Mouse (Mus musculus) neural tube, embryonic 12.5 days (tissue): ENCODE measurements at regions not wholly inside any gene's neighbourhood (a gene's known extent, or its start where the extent isn't known, plus 50 kb on each side); places are given as distances from the start of the nearest gene placed in this dataset.

Experiments
- ATAC-seq: fragments of 200-750 bp; cut with Nextera tagmentation; 2 replicates; pipeline ENCODE4 v1.8.0; 2017; ENCODE audit warnings: low read depth, mild to moderate bottlenecking, moderate TSS enrichment, moderate library complexity; ENCODE audit not compliant: low FRiP score
- H3K27ac ChIP-seq: fragments of 300-500 bp; sonication (generic); 2 replicates; pipeline ENCODE4 v1.5.1; 2016
- H3K27me3 ChIP-seq: fragments of 300-500 bp; sonication (generic); replicated peaks from 2 replicates; pipeline ENCODE4 v1.6.1; 2016; ENCODE audit warnings: mild to moderate bottlenecking
- H3K36me3 ChIP-seq: fragments of 300-500 bp; sonication (generic); 2 replicates; pipeline ENCODE4 v1.6.1; 2016; ENCODE audit warnings: mild to moderate bottlenecking
- H3K4me1 ChIP-seq: fragments of 300-500 bp; sonication (generic); 2 replicates; pipeline ENCODE4 v1.6.1; 2016
- H3K4me2 ChIP-seq: fragments of 300-500 bp; sonication (generic); replicated peaks from 2 replicates; pipeline ENCODE4 v1.6.1; 2016; ENCODE audit warnings: mild to moderate bottlenecking
- H3K4me3 ChIP-seq: fragments of 300-500 bp; sonication (generic); 2 replicates; pipeline ENCODE4 v1.5.1; 2016
- H3K9ac ChIP-seq: fragments of 300-500 bp; sonication (generic); 2 replicates; pipeline ENCODE4 v1.6.1; 2016; ENCODE audit warnings: mild to moderate bottlenecking
- H3K9me3 ChIP-seq: fragments of 300-500 bp; sonication (generic); 2 replicates; pipeline ENCODE4 v1.6.1; 2016; ENCODE audit warnings: mild to moderate bottlenecking
- WGBS: fragments of 180-500 bp; shearing (Covaris S2); methylation state at CpG from one replicate; pipeline ENCODE4 v1.1.7; 2016; 5-methylcytosine and 5-hydroxymethylcytosine counted together

- Histone ChIP-seq H3K4me3 (no peak overlapping the region), H3K9ac (no peak overlapping the region), H3K4me2 (no peak overlapping the region), H3K27me3 (no peaks in the 10 kb centered on the region), H3K27ac (no peak overlapping the region), H3K4me1 (no peaks in the 10 kb centered on the region), H3K9me3 (no peaks in the 10 kb centered on the region), H3K36me3 (no peaks in the 10 kb centered on the region)
- ATAC-seq: no peak
- 66% methylated on average over 3 of the region's 3 CpGs for WGBS
Measured at GRCm38 (mm10) chrX:12409319-12409718, 178.3 kb upstream of the Atp6ap2 start.

- no peaks in the 10 kb centered on the region for H3K27me3 ChIP-seq
- H3K4me2 ChIP-seq: no peak overlapping the region
- no peaks in the 10 kb centered on the region for H3K4me1 ChIP-seq
- no peak overlapping the region for H3K27ac ChIP-seq
- 83% methylated on average over 6 of the region's 6 CpGs for WGBS
- H3K36me3 ChIP-seq: no peaks in the 10 kb centered on the region
- no peaks in the 10 kb centered on the region for H3K9me3 ChIP-seq
- ATAC-seq: no peak
- no peak overlapping the region for H3K9ac ChIP-seq
- H3K4me3 ChIP-seq: no peak overlapping the region
Measured at GRCm38 (mm10) chrX:12425566-12425965, 162.0 kb upstream of the Atp6ap2 start.

GRCm38 (mm10) chrX:12426664-12427063 is 160.9 kb upstream of the Atp6ap2 start:
- no peaks in the 10 kb centered on the region for H3K36me3 ChIP-seq
- WGBS: 76% methylated on average over 4 of the region's 4 CpGs
- ATAC-seq: no peak

GRCm38 (mm10) chrX:12432289-12432688 is 155.3 kb upstream of the Atp6ap2 start:
- H3K4me2 ChIP-seq: no peak overlapping the region
- no peaks in the 10 kb centered on the region for H3K36me3 ChIP-seq
- ATAC-seq: no peak
- H3K4me1 ChIP-seq: no peaks in the 10 kb centered on the region
- no peaks in the 10 kb centered on the region for H3K27me3 ChIP-seq
- no peak overlapping the region for H3K9ac ChIP-seq
- 93% methylated on average over 2 of the region's 2 CpGs for WGBS
- no peaks in the 10 kb centered on the region for H3K9me3 ChIP-seq
- no peak overlapping the region for H3K4me3 ChIP-seq
- no peak overlapping the region for H3K27ac ChIP-seq

More at GRCm38 (mm10) chrX:12426664-12427063, 160.9 kb upstream of the Atp6ap2 start:
- Histone ChIP-seq H3K4me2 (no peak overlapping the region), H3K4me3 (no peak overlapping the region), H3K9me3 (no peaks in the 10 kb centered on the region), H3K4me1 (no peaks in the 10 kb centered on the region), H3K27ac (no peak overlapping the region), H3K9ac (no peak overlapping the region), H3K27me3 (no peaks in the 10 kb centered on the region)

GRCm38 (mm10) chrX:12435656-12436055 is 151.9 kb upstream of the Atp6ap2 start:
- H3K4me1 ChIP-seq: no peaks in the 10 kb centered on the region
- no peaks in the 10 kb centered on the region for H3K36me3 ChIP-seq
- no peaks in the 10 kb centered on the region for H3K27me3 ChIP-seq
- WGBS: 70% methylated on average over 8 of the region's 8 CpGs
- no peak overlapping the region for H3K4me3 ChIP-seq
- H3K27ac ChIP-seq: no peak overlapping the region
- H3K9ac ChIP-seq: no peak overlapping the region
- ATAC-seq: no peak
- H3K9me3 ChIP-seq: no peaks in the 10 kb centered on the region
- no peak overlapping the region for H3K4me2 ChIP-seq

- Histone ChIP-seq H3K9ac (no peak overlapping the region), H3K9me3 (no peaks in the 10 kb centered on the region), H3K27ac (no peak overlapping the region), H3K4me3 (no peak overlapping the region), H3K27me3 (no peaks in the 10 kb centered on the region), H3K4me2 (no peak overlapping the region), H3K4me1 (no peaks in the 10 kb centered on the region), H3K36me3 (no peaks in the 10 kb centered on the region)
- ATAC-seq: no peak
- 37% methylated on average over 7 of the region's 7 CpGs for WGBS
Measured at GRCm38 (mm10) chrX:12436106-12436505, 151.5 kb upstream of the Atp6ap2 start.

GRCm38 (mm10) chrX:12439447-12439846 is 148.2 kb upstream of the Atp6ap2 start:
- ATAC-seq: no peak
- Histone ChIP-seq H3K27ac (no peak overlapping the region), H3K4me1 (no peaks in the 10 kb centered on the region), H3K4me2 (no peak overlapping the region), H3K4me3 (no peak overlapping the region), H3K9me3 (no peaks in the 10 kb centered on the region), H3K9ac (no peak overlapping the region), H3K27me3 (no peaks in the 10 kb centered on the region), H3K36me3 (no peaks in the 10 kb centered on the region)
- WGBS: 76% methylated on average over 12 of the region's 12 CpGs

- Histone ChIP-seq H3K27me3 (no peaks in the 10 kb centered on the region), H3K36me3 (no peaks in the 10 kb centered on the region), H3K4me1 (no peaks in the 10 kb centered on the region), H3K4me2 (no peak overlapping the region), H3K27ac (no peak overlapping the region), H3K4me3 (no peak overlapping the region), H3K9ac (no peak overlapping the region), H3K9me3 (no peaks in the 10 kb centered on the region)
- no peak for ATAC-seq
- WGBS: 72% methylated on average over 5 of the region's 5 CpGs
Measured at GRCm38 (mm10) chrX:12443794-12444193, 143.8 kb upstream of the Atp6ap2 start.

- Histone ChIP-seq H3K9ac (no peak overlapping the region), H3K9me3 (no peaks in the 10 kb centered on the region), H3K27me3 (no peaks in the 10 kb centered on the region), H3K4me2 (no peak overlapping the region), H3K27ac (no peak overlapping the region), H3K36me3 (no peaks in the 10 kb centered on the region), H3K4me3 (no peak overlapping the region), H3K4me1 (no peaks in the 10 kb centered on the region)
- WGBS: 94% methylated on average over 2 of the region's 2 CpGs
- ATAC-seq: no peak
Measured at GRCm38 (mm10) chrX:12445093-12445492, 142.5 kb upstream of the Atp6ap2 start.

- no peaks in the 10 kb centered on the region for H3K4me1 ChIP-seq
- ATAC-seq: no peak
- no peak overlapping the region for H3K4me2 ChIP-seq
- no peak overlapping the region for H3K27ac ChIP-seq
- H3K27me3 ChIP-seq: no peaks in the 10 kb centered on the region
- no peak overlapping the region for H3K9ac ChIP-seq
- no peak overlapping the region for H3K4me3 ChIP-seq
- no peaks in the 10 kb centered on the region for H3K9me3 ChIP-seq
- no peaks in the 10 kb centered on the region for H3K36me3 ChIP-seq
Measured at GRCm38 (mm10) chrX:12447962-12448361, 139.6 kb upstream of the Atp6ap2 start.

- Histone ChIP-seq H3K36me3 (no peaks in the 10 kb centered on the region), H3K4me2 (no peak overlapping the region), H3K27me3 (no peaks in the 10 kb centered on the region), H3K4me3 (no peak overlapping the region), H3K27ac (no peak overlapping the region), H3K4me1 (no peaks in the 10 kb centered on the region), H3K9me3 (no peaks in the 10 kb centered on the region), H3K9ac (no peak overlapping the region)
- no peak for ATAC-seq
- 85% methylated on average over 3 of the region's 3 CpGs for WGBS
Measured at GRCm38 (mm10) chrX:12449688-12450087, 137.9 kb upstream of the Atp6ap2 start.

GRCm38 (mm10) chrX:12452979-12453769 is 134.4 kb upstream of the Atp6ap2 start:
- Histone ChIP-seq H3K4me2 (no peak overlapping the region), H3K9ac (no peak overlapping the region), H3K27me3 (no peaks in the 10 kb centered on the region), H3K9me3 (no peaks in the 10 kb centered on the region), H3K4me3 (no peak overlapping the region), H3K4me1 (no peaks in the 10 kb centered on the region), H3K27ac (no peak overlapping the region), H3K36me3 (no peaks in the 10 kb centered on the region)
- no peak for ATAC-seq
- 86% methylated on average over 8 of the region's 8 CpGs for WGBS

- Histone ChIP-seq H3K4me3 (no peak overlapping the region), H3K36me3 (no peaks in the 10 kb centered on the region), H3K9me3 (no peaks in the 10 kb centered on the region), H3K27ac (no peak overlapping the region), H3K27me3 (no peaks in the 10 kb centered on the region), H3K4me2 (no peak overlapping the region), H3K4me1 (0 out of 2 replicates have a peak, but pooled peaks cover 5% of the 10 kb centered on the region), H3K9ac (no peak overlapping the region)
- no peak for ATAC-seq
- WGBS: 89% methylated on average over 2 of the region's 2 CpGs
Measured at GRCm38 (mm10) chrX:12461657-12462056, 125.9 kb upstream of the Atp6ap2 start.
